Mouse (Mus musculus): Measurements from ENCODE around the gene Gm9639. TPM values are rescaled to one million over a fixed set of nuclear protein-coding genes. Genes with fewer than 3 reads are reported as not detected.
"Not testable (repeated sequence)": the region's sequence is repeated elsewhere in the genome, so short reads cannot be mapped to it uniquely, and the experiment has no call there.

Gene Gm9639
- not detected in 2 replicates for total RNA-seq (2015; ENCODE audit: low replicate concordance)
- total RNA-seq (2017; ENCODE audit: low replicate concordance), result not detected in 2 replicates

- no peak for ATAC-seq (replicated peaks; ENCODE audit: low FRiP score, poor library complexity, severe bottlenecking)
Observed at GRCm38 (mm10) chr10:77794976-77795375, at the start of gene Gm9639. Gm9639 (minus strand) TSS chr10:77795076.

GRCm38 (mm10) chr10:77839006-77839405 lies 44.1 kb upstream of the Gm9639 start:
- no peak for ATAC-seq (replicated peaks; ENCODE audit: low FRiP score, poor library complexity, severe bottlenecking)

GRCm38 (mm10) chr10:77835647-77836046 lies 40.8 kb upstream of the Gm9639 start, which contains the start of gene Krtap10-10:
Krtap10-10 (plus strand) TSS chr10:77835947.
- no peak for ATAC-seq (replicated peaks; ENCODE audit: low FRiP score, poor library complexity, severe bottlenecking)

- no peak for ATAC-seq (replicated peaks; ENCODE audit: low FRiP score, poor library complexity, severe bottlenecking)
Observed at GRCm38 (mm10) chr10:77826951-77827350, 32.1 kb upstream of the Gm9639 start, which contains the start of gene Krtap10-4. Krtap10-4 (minus strand) TSS chr10:77827095.

DNA sequence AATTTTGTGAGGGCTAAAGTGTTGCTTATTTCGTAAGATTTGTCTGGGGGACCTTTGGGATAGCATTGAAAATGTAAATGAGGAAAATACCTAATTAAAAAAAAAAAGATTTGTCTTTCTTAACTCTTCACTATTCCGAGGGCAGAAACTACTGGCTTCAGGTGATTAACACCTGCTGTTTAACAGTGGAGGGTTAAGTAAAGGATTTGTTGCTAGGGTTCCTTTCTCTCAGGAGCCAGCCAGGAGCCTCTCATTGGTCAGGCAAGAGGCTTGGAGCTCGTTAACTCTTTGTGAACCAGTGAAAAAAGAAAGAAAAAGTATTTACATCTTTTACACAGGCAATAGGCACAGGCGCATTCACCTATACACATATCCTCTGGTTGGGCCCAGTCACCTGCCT lies 24.3 kb upstream of the Gm9639 start:
- ATAC-seq (replicated peaks; ENCODE audit: low FRiP score, poor library complexity, severe bottlenecking), result no peak

GRCm38 (mm10) chr10:77818523-77818922 lies 23.6 kb upstream of the Gm9639 start:
- no peak for ATAC-seq (replicated peaks; ENCODE audit: low FRiP score, poor library complexity, severe bottlenecking)

DNA sequence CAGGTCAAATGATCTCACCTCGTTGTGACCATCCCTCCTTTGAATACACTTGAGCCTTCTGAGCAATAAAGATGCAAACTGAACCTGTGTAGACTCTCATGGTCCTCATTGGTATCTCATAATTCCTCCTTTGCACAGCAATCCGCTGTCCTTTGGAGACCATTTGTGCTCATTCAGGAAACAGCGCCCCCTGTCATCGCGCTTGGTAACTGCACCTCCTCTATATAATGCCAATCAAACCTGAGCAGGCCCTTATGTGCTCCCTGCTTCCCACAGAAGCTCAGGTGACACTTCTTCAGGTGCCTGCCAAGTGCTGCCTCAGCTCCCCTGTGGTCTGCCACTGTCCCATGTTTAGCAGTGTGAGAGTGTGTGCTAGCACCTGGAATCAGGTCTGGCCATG lies 20.6 kb upstream of the Gm9639 start:
- no peak for ATAC-seq (replicated peaks; ENCODE audit: low FRiP score, poor library complexity, severe bottlenecking)

- ATAC-seq (replicated peaks; ENCODE audit: low FRiP score, poor library complexity, severe bottlenecking), result no peak
Observed at GRCm38 (mm10) chr10:77814382-77814781, 19.5 kb upstream of the Gm9639 start, which contains the start of gene Gm2696. Gm2696 (plus strand) TSS chr10:77814682.

- no peak for ATAC-seq (replicated peaks; ENCODE audit: low FRiP score, poor library complexity, severe bottlenecking)
Observed at GRCm38 (mm10) chr10:77811743-77812142, 16.9 kb upstream of the Gm9639 start, which contains the start of gene Gm9507. Gm9507 (minus strand) TSS chr10:77811843.

- no peak for ATAC-seq (replicated peaks; ENCODE audit: low FRiP score, poor library complexity, severe bottlenecking)
Observed at GRCm38 (mm10) chr10:77804095-77804494, 9.2 kb upstream of the Gm9639 start.

DNA sequence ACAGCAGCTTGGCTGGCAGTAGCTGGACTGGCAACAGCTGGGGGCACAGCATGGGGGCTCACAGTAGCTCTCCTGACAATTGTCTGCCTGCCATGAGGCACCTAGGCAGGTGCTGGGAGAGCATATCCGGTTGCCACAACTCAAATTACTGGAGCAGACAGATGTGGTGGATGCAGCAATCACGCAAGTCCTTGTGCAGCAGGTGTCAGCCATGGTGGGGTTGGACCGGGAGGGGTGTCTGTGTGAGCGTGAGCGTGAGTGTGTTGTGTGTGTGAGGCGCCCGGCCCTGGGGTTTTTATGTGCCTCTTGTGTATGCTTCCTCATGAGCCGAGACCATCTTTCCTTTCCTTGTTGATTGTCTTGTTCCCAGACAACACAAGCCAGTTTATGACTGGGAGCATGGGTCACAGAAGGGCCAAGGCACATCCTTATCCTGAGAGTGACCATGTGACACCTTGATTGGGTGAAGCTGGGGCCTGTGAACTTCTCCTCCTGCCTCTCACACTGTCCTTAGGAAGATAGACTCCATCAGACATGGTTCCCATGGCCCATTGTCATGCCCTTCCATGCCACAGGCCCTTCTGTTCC lies 4.1 kb upstream of the Gm9639 start, which contains the start of gene Gm19668:
TSS of gene Gm19668 (minus strand) at position 213 of the 588 bp plus-strand sequence.
- no peak for ATAC-seq (replicated peaks; ENCODE audit: low FRiP score, poor library complexity, severe bottlenecking)

GRCm38 (mm10) chr10:77798164-77798920 lies 3.5 kb upstream of the Gm9639 start:
- not testable (repeated sequence) for ATAC-seq (replicated peaks; ENCODE audit: low FRiP score, poor library complexity, severe bottlenecking)

DNA sequence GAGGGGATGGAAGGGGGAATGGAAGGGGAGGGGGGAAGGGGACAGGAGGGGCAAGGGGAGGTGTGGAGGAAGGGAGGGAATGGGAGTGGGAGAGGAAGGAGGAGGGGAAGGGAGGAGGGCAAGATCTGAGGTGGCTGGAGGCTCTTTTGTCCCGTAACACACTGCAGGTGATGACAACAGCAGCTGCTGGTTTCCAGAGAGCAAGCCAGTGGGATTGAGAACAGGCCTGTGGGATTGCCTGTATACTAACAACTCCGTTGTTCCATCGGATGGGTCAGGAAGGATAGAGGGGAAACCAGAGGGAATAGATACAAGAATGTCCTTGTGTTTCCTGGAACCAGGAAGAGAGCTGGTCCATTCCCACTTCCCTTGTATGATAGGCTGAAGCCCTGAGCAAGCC lies 2.8 kb upstream of the Gm9639 start:
- ATAC-seq (replicated peaks; ENCODE audit: low FRiP score, poor library complexity, severe bottlenecking), result no peak

GRCm38 (mm10) chr10:77788621-77789020 lies 6.3 kb downstream of the Gm9639 start:
- no peak for ATAC-seq (replicated peaks; ENCODE audit: low FRiP score, poor library complexity, severe bottlenecking)

GRCm38 (mm10) chr10:77787876-77788275 lies 7.0 kb downstream of the Gm9639 start, which contains the start of gene Gm7137:
Gm7137 (minus strand) TSS chr10:77788200.
- not testable (repeated sequence) for ATAC-seq (replicated peaks; ENCODE audit: low FRiP score, poor library complexity, severe bottlenecking)

GRCm38 (mm10) chr10:77783396-77783795 lies 11.5 kb downstream of the Gm9639 start:
- not testable (repeated sequence) for ATAC-seq (replicated peaks; ENCODE audit: low FRiP score, poor library complexity, severe bottlenecking)

DNA sequence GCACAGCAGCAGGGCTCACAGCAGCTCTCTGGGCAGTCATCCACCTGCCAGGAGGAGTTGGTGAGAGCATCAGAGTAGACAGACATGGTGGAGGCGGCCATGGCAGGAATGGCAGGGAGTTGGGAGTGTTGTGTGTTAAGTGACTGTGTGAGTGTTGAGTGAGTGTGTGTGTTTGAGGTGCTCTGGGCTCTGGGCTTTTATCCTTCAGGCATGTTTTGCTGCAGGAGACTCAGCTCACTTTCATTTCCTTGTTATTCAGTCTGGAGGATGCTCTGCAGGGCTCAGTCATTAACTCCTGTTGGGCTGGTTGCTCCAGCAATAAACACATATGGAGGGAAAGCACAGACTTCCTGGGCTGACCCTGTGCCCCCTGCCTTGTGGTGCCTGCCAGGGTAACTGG lies 12.4 kb downstream of the Gm9639 start, which contains the start of gene Gm3250:
TSS of gene Gm3250 (minus strand) at position 101 of the 400 bp plus-strand sequence.
- ATAC-seq (replicated peaks; ENCODE audit: low FRiP score, poor library complexity, severe bottlenecking), result not testable (repeated sequence)

- not testable (repeated sequence) for ATAC-seq (replicated peaks; ENCODE audit: low FRiP score, poor library complexity, severe bottlenecking)
Observed at GRCm38 (mm10) chr10:77776844-77777243, 18.0 kb downstream of the Gm9639 start, which contains the start of gene Gm7138. Gm7138 (minus strand) TSS chr10:77776944.

DNA sequence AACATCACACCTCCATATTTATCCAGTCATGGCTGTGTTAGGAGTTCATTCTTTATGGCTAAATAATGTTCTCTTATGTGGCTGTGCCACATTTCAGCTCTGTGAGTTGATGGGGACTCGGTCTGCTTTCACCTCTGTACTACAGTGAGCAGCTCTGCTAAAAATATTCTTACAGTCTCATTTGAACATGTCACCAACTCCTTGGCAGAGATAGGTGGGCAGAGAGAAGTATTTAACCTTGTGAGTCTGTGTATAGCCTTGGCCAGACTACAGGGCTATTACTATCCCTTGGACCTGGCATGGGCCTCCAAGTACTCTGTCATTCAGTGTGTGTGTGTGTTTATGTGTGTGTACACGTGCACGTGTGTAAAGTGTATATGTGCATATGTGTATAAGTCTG lies 22.7 kb downstream of the Gm9639 start:
- ATAC-seq (replicated peaks; ENCODE audit: low FRiP score, poor library complexity, severe bottlenecking), result not testable (repeated sequence)

DNA sequence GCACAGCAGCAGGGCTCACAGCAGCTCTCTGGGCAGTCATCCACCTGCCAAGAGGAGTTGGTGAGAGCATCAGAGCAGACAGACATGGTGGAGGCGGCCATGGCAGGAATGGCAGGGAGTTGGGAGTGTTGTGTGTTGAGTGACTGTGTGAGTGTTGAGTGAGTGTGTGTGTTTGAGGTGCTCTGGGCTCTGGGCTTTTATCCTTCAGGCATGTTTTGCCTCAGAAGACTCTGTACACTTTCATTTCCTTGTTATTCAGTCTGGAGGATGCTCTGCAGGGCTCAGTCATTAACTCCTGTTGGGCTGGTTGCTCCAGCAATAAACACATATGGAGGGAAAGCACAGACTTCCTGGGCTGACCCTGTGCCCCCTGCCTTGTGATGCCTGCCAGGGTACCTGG lies 23.7 kb downstream of the Gm9639 start, which contains the start of gene Gm3238:
TSS of gene Gm3238 (minus strand) at position 101 of the 400 bp plus-strand sequence.
- ATAC-seq (replicated peaks; ENCODE audit: low FRiP score, poor library complexity, severe bottlenecking), result not testable (repeated sequence)
